Mouse (Mus musculus) midbrain, embryonic 14.5 days (tissue): ENCODE data around the gene Cdk5rap2. TPM values are rescaled to one million over a fixed set of nuclear protein-coding genes. Genes with fewer than 3 reads are reported as not detected.
A peak's percentile ranks its signal among the peaks of the same experiment; 100 is the strongest.

Experiments used
- ATAC-seq: fragments of 200-750 bp; cut with Nextera tagmentation; 2 replicates; pipeline ENCODE4 v1.8.0; 2017; ENCODE audit warnings: moderate number of reproducible peaks, moderate library complexity; ENCODE audit not compliant: low FRiP score, low TSS enrichment
- DNase-seq: peaks from one replicate; pipeline ENCODE4 v3.0.0-alpha.2; 2015
- H3K27ac ChIP-seq: fragments of 300-500 bp; sonication (generic); replicated peaks from 2 replicates; pipeline ENCODE4 v1.5.1; 2014; ENCODE audit warnings: mild to moderate bottlenecking, low read depth, low read length, moderate library complexity
- H3K27me3 ChIP-seq: fragments of 300-500 bp; sonication (generic); 2 replicates; pipeline ENCODE4 v1.6.1; 2014; ENCODE audit warnings: low read length, control low read depth, mixed read lengths; ENCODE audit not compliant: control insufficient read depth, insufficient read depth
- H3K36me3 ChIP-seq: fragments of 300-500 bp; sonication (generic); 2 replicates; pipeline ENCODE4 v1.6.1; 2014; ENCODE audit warnings: low read length, control low read depth; ENCODE audit not compliant: control insufficient read depth, insufficient read depth
- H3K4me1 ChIP-seq: fragments of 300-500 bp; sonication (generic); 2 replicates; pipeline ENCODE4 v1.6.1; 2014; ENCODE audit warnings: mild to moderate bottlenecking, antibody characterized with exemption, low read length, control low read depth; ENCODE audit not compliant: control insufficient read depth, insufficient read depth
- H3K4me2 ChIP-seq: fragments of 300-500 bp; sonication (generic); 2 replicates; pipeline ENCODE4 v1.6.1; 2014; ENCODE audit warnings: mild to moderate bottlenecking, low read length, moderate library complexity
- H3K4me3 ChIP-seq: fragments of 300-500 bp; sonication (generic); replicated peaks from 2 replicates; pipeline ENCODE4 v1.5.1; 2014; ENCODE audit warnings: low read depth, low read length
- H3K9ac ChIP-seq: fragments of 300-500 bp; sonication (generic); replicated peaks from 2 replicates; pipeline ENCODE4 v1.6.1; 2014; ENCODE audit warnings: mild to moderate bottlenecking, low read length, moderate library complexity
- H3K9me3 ChIP-seq: fragments of 300-500 bp; sonication (generic); 2 replicates; pipeline ENCODE4 v1.6.1; 2016; ENCODE audit warnings: low read length, control low read depth, mixed read lengths; ENCODE audit not compliant: control insufficient read depth
- WGBS: fragments of 180-500 bp; shearing (Covaris S2); extraction: QIAGEN DNeasy Blood & Tissue Kit; methylation state at CpG from one replicate; pipeline ENCODE4 v1.1.7; 2014; 5-methylcytosine and 5-hydroxymethylcytosine counted together
- polyA plus RNA-seq: library from polyadenylated mRNA; unstranded; fragments of >200 nt; fragmentation: Nextera tagmentation; extraction: Ambion mirVana; gene quantifications from 2 replicates; pipeline ENCODE4 v1.2.1, GENCODE M21; 2014

Cdk5rap2 gene
- polyA plus RNA-seq, 1 experiment from 2014 or later = 14.8 TPM

DNA sequence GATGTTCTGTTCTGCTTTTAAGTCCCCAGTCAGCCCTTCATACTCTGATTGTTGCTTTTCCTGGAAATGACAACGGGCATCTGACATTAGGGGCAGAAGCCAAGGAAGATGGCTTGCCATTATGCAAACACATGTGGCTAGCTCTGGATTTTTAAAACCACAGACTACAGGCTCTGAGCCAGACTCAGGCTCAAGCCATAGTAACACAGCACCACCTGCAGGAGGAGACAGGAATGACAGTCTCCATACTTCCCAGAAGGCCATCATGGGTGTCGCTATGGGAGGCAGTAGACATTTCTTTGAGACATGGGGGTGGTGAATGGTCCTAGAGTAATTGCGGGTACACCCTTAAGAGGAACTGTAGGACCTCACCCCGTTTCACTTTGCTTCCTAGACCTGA is 103.0 kb downstream of the Cdk5rap2 start:
- DNase-seq (peak; percentile 79), ATAC-seq (no peak)
- 73% methylated on average over 4 of the region's 4 CpGs for WGBS
- H3K4me2 ChIP-seq = no peak overlapping the region
- H3K27ac ChIP-seq = no peak overlapping the region
- H3K9ac ChIP-seq = no peak overlapping the region
- no peak overlapping the region for H3K4me3 ChIP-seq
- no peaks in the 10 kb centered on the region for H3K4me1 ChIP-seq
- H3K9me3 ChIP-seq = no peaks in the 10 kb centered on the region
- no peaks in the 10 kb centered on the region for H3K27me3 ChIP-seq
- H3K36me3 ChIP-seq = no peaks in the 10 kb centered on the region

DNA sequence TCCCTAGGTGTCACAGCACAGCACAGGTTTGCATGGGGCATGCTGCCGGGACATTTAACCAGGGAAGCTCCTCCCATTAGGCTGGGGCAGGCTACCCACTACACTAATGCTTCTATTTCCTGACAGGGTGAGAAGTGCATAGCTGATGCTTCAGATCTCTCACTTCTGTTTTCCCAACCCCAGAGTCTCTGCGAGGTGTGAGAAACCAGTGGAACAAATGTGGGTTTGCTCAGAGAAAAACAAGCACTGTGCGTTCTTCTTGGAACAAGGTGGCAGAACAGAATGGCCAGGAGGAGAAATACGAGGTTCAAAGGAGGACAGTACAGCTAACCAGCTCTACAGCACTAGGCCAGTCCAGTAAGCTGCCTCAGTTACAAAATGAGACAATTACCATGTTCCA is 106.4 kb downstream of the Cdk5rap2 start:
- H3K36me3 ChIP-seq = peaks cover 9% of the 10 kb centered on the region
- WGBS = 92% methylated on average over 4 of the region's 4 CpGs
- no peak for ATAC-seq
- H3K27me3 ChIP-seq = no peaks in the 10 kb centered on the region
- H3K9ac ChIP-seq = no peak overlapping the region
- no peaks in the 10 kb centered on the region for H3K4me1 ChIP-seq
- H3K4me3 ChIP-seq = no peak overlapping the region
- DNase-seq = no peak
- H3K9me3 ChIP-seq = no peaks in the 10 kb centered on the region
- H3K4me2 ChIP-seq = no peak overlapping the region
- no peak overlapping the region for H3K27ac ChIP-seq

DNA sequence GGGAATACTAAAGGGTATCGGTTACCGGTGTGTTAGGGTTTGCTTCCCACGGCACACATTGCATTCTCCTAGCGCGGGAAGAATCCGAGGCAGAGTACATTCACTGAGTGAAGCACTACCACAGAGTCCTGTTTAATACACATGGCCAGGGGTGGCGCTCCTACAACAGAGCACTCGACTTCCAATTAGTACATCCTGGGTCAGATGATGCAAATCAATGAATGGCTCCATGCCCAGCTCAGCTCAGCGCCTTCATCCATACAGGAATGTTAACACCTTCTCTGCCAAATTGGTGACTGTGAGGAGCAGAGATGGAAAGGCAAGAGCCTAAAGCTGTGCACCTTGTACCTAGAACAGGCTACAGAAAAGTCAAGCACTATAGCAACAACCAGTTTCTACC is 109.1 kb downstream of the Cdk5rap2 start:
- Histone ChIP-seq H3K27ac (no peak overlapping the region), H3K9ac (no peak overlapping the region), H3K4me1 (no peaks in the 10 kb centered on the region), H3K27me3 (no peaks in the 10 kb centered on the region), H3K9me3 (no peaks in the 10 kb centered on the region), H3K4me3 (no peak overlapping the region), H3K36me3 (peaks cover 23% of the 10 kb centered on the region), H3K4me2 (no peak overlapping the region)
- DNase-seq = peak; percentile 18
- no peak for ATAC-seq
- WGBS = 85% methylated on average over 9 of the region's 9 CpGs

DNA sequence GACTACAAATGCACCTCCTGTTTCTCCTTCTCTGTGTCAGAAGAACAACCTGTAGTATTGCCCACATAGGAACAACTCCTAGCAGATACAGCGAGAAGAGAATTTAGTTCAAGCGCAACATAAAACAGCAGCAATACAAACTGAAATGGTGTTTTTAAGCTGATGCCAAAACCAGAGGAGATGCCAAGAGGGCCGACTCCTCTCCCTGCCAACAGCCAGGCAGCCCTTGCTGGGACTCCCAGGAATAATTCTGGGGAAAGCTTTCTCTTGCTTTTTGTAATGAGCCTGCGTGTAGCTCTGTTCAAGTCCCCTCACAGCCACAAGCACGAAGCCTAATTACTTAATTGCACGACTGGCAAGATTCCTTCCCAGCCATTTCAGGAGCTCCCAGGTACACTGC is 120.9 kb downstream of the Cdk5rap2 start:
- ATAC-seq (no peak), DNase-seq (no peak)
- no peak overlapping the region for H3K4me3 ChIP-seq
- WGBS = 96% methylated on average over 6 of the region's 6 CpGs
- 0 out of 2 replicates have a peak, but pooled peaks cover 5% of the 10 kb centered on the region for H3K36me3 ChIP-seq
- H3K9me3 ChIP-seq = no peaks in the 10 kb centered on the region
- H3K27ac ChIP-seq = no peak overlapping the region
- H3K27me3 ChIP-seq = no peaks in the 10 kb centered on the region
- H3K4me2 ChIP-seq = no peak overlapping the region
- no peak overlapping the region for H3K9ac ChIP-seq
- no peaks in the 10 kb centered on the region for H3K4me1 ChIP-seq

DNA sequence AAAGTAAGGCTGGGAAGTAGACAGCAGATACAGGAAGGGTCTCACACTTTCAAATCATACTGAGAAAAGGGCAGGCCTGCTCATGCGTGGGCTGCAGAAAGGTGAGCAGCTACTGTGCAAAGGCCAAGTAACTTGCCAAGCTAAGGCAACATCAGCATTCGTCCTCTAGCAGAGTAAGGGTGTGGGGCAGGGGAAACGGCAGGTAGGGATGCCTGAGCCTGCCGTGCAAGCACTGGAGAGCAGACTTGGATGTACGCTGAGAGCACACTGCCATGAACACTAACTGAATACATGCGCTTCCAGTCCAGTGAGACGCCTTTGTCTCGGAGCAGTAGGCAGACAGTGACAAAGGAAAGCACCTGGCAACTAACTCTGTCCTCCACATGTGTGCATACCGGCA is 127.1 kb downstream of the Cdk5rap2 start:
- Histone ChIP-seq H3K4me3 (no peak overlapping the region), H3K4me2 (no peak overlapping the region), H3K4me1 (no peaks in the 10 kb centered on the region), H3K27ac (no peak overlapping the region), H3K9me3 (no peaks in the 10 kb centered on the region), H3K9ac (no peak overlapping the region), H3K36me3 (peaks cover 14% of the 10 kb centered on the region; the same call in 1 of the 2 replicates), H3K27me3 (no peaks in the 10 kb centered on the region)
- 93% methylated on average over 9 of the region's 9 CpGs for WGBS
- DNase-seq = no peak
- no peak for ATAC-seq

DNA sequence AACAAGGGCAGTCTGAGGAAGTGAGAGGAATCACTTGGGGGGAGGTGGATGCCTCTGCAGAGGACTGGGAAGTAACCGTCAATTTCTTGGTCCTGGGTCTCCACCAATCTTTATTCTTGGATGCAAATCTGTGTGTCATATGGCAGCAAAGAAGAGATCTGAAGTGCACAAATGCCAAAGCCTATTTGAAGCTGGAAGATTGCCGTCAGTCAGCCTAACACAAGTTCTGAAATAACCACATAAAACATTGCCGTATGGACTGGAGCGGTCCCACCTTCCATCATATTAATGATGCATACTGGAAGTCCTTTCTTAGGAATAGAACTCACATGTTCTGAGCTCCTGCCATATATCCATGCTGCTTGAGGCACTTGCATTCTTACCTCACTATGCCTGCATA is 131.4 kb downstream of the Cdk5rap2 start:
- Histone ChIP-seq H3K27me3 (no peaks in the 10 kb centered on the region), H3K27ac (no peak overlapping the region), H3K4me1 (no peaks in the 10 kb centered on the region), H3K36me3 (peaks cover 16% of the 10 kb centered on the region; the same call in 1 of the 2 replicates), H3K9me3 (no peaks in the 10 kb centered on the region), H3K4me3 (no peak overlapping the region), H3K9ac (no peak overlapping the region), H3K4me2 (no peak overlapping the region)
- no peak for DNase-seq
- 90% methylated on average over 4 of the region's 4 CpGs for WGBS
- no peak for ATAC-seq

DNA sequence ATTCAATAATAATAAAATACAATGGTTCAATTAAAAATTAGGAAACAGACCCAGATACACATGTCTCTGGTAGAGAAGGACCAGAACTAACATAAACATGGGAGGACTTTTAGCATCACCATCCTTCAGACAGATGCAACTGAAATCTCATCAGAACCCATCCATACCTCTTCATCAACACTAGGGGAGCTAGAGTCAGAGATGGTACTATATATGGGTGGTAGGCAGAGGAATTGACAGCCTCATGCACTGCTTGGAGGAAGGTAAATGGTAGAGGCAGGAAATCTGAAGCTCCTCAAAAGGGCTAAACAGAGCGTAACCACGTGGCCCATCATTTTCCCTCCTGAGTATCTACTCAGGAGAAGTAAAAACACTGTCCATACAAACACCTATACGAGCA is 132.2 kb downstream of the Cdk5rap2 start:
- no peaks in the 10 kb centered on the region for H3K9me3 ChIP-seq
- 92% methylated on average over 3 of the region's 3 CpGs for WGBS
- H3K27ac ChIP-seq = no peak overlapping the region
- no peak overlapping the region for H3K4me2 ChIP-seq
- no peaks in the 10 kb centered on the region for H3K27me3 ChIP-seq
- H3K4me3 ChIP-seq = no peak overlapping the region
- DNase-seq = no peak
- H3K4me1 ChIP-seq = no peaks in the 10 kb centered on the region
- peaks cover 14% of the 10 kb centered on the region; the same call in 1 of the 2 replicates for H3K36me3 ChIP-seq
- ATAC-seq = no peak
- H3K9ac ChIP-seq = no peak overlapping the region

DNA sequence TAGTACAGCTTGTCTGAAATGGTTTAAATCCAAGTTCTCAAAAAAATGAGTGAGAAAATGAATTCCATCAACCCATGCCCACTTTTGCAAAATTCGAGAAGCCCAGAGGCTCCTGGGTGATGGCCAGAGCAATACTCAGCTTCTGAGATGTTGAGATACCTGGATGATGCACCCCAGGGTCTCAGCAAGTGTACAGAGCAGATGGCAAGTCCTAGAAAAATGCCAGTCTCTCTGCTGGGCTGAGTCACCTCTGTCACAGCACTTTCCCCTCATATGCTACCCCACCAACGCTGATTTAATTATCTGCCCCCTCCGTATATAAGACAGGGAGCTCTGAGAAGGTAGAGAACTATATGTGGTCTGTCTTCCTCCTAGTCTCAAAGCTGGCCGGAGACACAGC is 137.3 kb downstream of the Cdk5rap2 start:
- Histone ChIP-seq H3K4me1 (no peaks in the 10 kb centered on the region), H3K9ac (no peak overlapping the region), H3K36me3 (peaks cover 14% of the 10 kb centered on the region), H3K27ac (no peak overlapping the region), H3K4me3 (no peak overlapping the region), H3K9me3 (no peaks in the 10 kb centered on the region), H3K27me3 (no peaks in the 10 kb centered on the region), H3K4me2 (no peak overlapping the region)
- 95% methylated on average over 4 of the region's 4 CpGs for WGBS
- ATAC-seq (no peak), DNase-seq (no peak)

DNA sequence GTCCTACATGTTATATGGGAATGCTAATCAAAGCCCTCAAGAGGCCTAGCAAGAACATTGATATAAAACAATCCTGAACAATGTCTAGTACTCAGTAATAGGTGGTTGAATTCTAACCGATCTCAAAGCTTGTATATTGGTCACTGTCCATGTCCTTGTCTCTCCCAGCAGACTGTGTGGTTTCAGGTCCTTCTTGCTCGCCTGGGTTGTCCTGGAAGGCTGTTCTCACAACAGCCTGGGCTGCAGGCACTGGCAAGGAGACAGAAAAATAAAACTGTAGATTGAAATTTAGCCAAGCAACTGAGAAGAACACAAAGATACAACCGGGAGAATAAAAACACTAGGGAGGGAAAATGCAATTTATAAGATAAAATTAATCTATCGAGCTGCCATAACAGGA is 137.7 kb downstream of the Cdk5rap2 start:
- H3K4me1 ChIP-seq = no peaks in the 10 kb centered on the region
- DNase-seq (no peak), ATAC-seq (no peak)
- H3K9ac ChIP-seq = no peak overlapping the region
- no peak overlapping the region for H3K4me2 ChIP-seq
- no peaks in the 10 kb centered on the region for H3K9me3 ChIP-seq
- peaks cover 14% of the 10 kb centered on the region for H3K36me3 ChIP-seq
- H3K27me3 ChIP-seq = no peaks in the 10 kb centered on the region
- no peak overlapping the region for H3K4me3 ChIP-seq
- no peak overlapping the region for H3K27ac ChIP-seq
- WGBS = 91% methylated on average over 4 of the region's 4 CpGs
